Comparison of ENCODE assay signal across 15 mouse cellular contexts in genomic region chr7:118811407-118812106, GRCm38 (mm10). TPM values are rescaled to one million over a fixed set of nuclear protein-coding genes. Genes with fewer than 3 reads are reported as not detected.
DNase-seq lines count a peak whose midpoint lies in the region; ATAC-seq and TF ChIP-seq lines count a peak whose summit lies in the region.
"Had no signal": no experiment of that assay in that cellular context is flagged by ENCODE, and none has a peak within 500 bp of the region (broad histone marks: within the 10 kb centered on the region; RNA-seq: fewer than 3 reads in every experiment).

No protein-coding gene starts in this region.

- H3K4me1 ChIP-seq in liver, embryonic 16.5 days (ENCODE audit: control insufficient read depth, low read depth, low read length), result no peaks in the 10 kb centered on the region; the same call in none of the 2 replicates

- no peak overlapping the region for H3K27ac ChIP-seq in gastrocnemius, adult 2 months
- H3K27ac ChIP-seq in liver, embryonic 16.5 days (ENCODE audit: low read length), result peak overlapping the region; percentile 32
- H3K27ac ChIP-seq: hindbrain, embryonic 13.5 days; intestine, embryonic 15.5 days; layer of hippocampus, adult 2 months; midbrain, embryonic 15.5 days had no signal

- intact Hi-C loops in gastrocnemius, adult 2 months (cut with DNase I), result no loop called here
- intact Hi-C loops in heart, postnatal 25 days (cut with DNase I), result no loop called here

- TF ChIP-seq CTCF in gastrocnemius, adult 2 months (IDR thresholded peaks at IDR 0.05), result no peak

- peak; percentile 28 for DNase-seq in gastrocnemius, adult 2 months
- no peak for DNase-seq in gastrocnemius, adult 8-10 months (ENCODE audit: low spot score in 2 of 2)
- DNase-seq in kidney, adult 9 months, result peak; percentile 76
- DNase-seq in kidney, postnatal 25 days, result no peak
- peak; percentile 33 for DNase-seq in heart, postnatal 25 days (ENCODE audit: low spot score)
- no peak for DNase-seq in layer of hippocampus, postnatal 25 days (ENCODE audit: extremely low spot score in 1 of 2, low spot score in 1 of 2)
- DNase-seq: cerebellum, adult 8-10 months; right cerebral cortex, postnatal 25 days; thymus, postnatal 4 days had no signal

- no peak overlapping the region for H3K9ac ChIP-seq in liver, embryonic 16.5 days (ENCODE audit: low read depth, low read length)
- H3K9ac ChIP-seq: hindbrain, embryonic 13.5 days; intestine, embryonic 15.5 days; midbrain, embryonic 15.5 days had no signal

- 31% methylated on average over 12 of the region's 12 CpGs for WGBS in liver, embryonic 16.5 days (ENCODE audit: insufficient replicate concordance)

- no peaks in the 10 kb centered on the region for H3K36me3 ChIP-seq in liver, embryonic 16.5 days (ENCODE audit: control insufficient read depth, insufficient read depth)

- no peak overlapping the region for H3K4me3 ChIP-seq in gastrocnemius, adult 2 months
- no peak overlapping the region for H3K4me3 ChIP-seq in liver, embryonic 16.5 days (ENCODE audit: low read depth, low read length)
- H3K4me3 ChIP-seq: hindbrain, embryonic 13.5 days; intestine, embryonic 15.5 days; layer of hippocampus, adult 2 months; midbrain, embryonic 15.5 days had no signal

- H3K27me3 ChIP-seq in liver, embryonic 16.5 days (ENCODE audit: control insufficient read depth, insufficient read depth, low read depth, low read length), result no peaks in the 10 kb centered on the region
- H3K27me3 ChIP-seq: hindbrain, embryonic 13.5 days; intestine, embryonic 15.5 days; midbrain, embryonic 15.5 days had no signal

- peak; percentile 70 for ATAC-seq in liver, embryonic 16.5 days (ENCODE audit: low read depth)
- ATAC-seq in cerebellum, adult (ENCODE audit: insufficient number of reproducible peaks, low FRiP score, low TSS enrichment), result no peak
- ATAC-seq: intestine, embryonic 15.5 days; midbrain, embryonic 15.5 days had no signal

- no peaks in the 10 kb centered on the region for H3K9me3 ChIP-seq in liver, embryonic 16.5 days (replicated peaks; ENCODE audit: control insufficient read depth, low read length)
- H3K9me3 ChIP-seq: hindbrain, embryonic 13.5 days; intestine, embryonic 15.5 days; midbrain, embryonic 15.5 days had no signal

- no peak overlapping the region for H3K4me2 ChIP-seq in liver, embryonic 16.5 days (ENCODE audit: low read depth, low read length)
- H3K4me2 ChIP-seq: hindbrain, embryonic 13.5 days; intestine, embryonic 15.5 days; midbrain, embryonic 15.5 days had no signal

RNA-seq across cellular contexts. Expression of gene Iqck, which starts 44.0 kb away (rescaled TPM):
- total RNA-seq in gastrocnemius, adult 2 months (2021), result under 1 TPM; 0.22 to 0.23 TPM
- total RNA-seq in gastrocnemius, adult 8-10 months (2022), result under 1 TPM in 2 of 4 experiments, not detected in 2; 0.12 to 0.32 TPM
- total RNA-seq in heart, postnatal 25 days (2021), result under 1 TPM; 0.44 to 0.64 TPM
- polyA plus RNA-seq in liver, embryonic 16.5 days (2015; fragmentation: Nextera tagmentation; extraction: Ambion mirVana), result 0.26 and 0.27 TPM in 2 replicates
- 1 to 10 TPM; 4.0 to 4.5 TPM for total RNA-seq in layer of hippocampus, postnatal 25 days (2021)

RNA-seq across cellular contexts. Expression of gene Knop1, which starts 44.5 kb away (rescaled TPM):
- total RNA-seq in gastrocnemius, adult 2 months (2021), result 10 to 100 TPM; 24.5 to 27.3 TPM
- 10 to 100 TPM; 21.6 to 28.1 (median 26.1) TPM for total RNA-seq in gastrocnemius, adult 8-10 months (2022)
- total RNA-seq in heart, postnatal 25 days (2021), result 10 to 100 TPM; 14.6 to 15.3 TPM
- polyA plus RNA-seq in liver, embryonic 16.5 days (2015; fragmentation: Nextera tagmentation; extraction: Ambion mirVana), result 23.2 and 25.8 TPM in 2 replicates
- total RNA-seq in layer of hippocampus, postnatal 25 days (2021), result 10 to 100 TPM; 24.1 to 27.5 TPM

Comparison
In these comparisons a context has a peak if more than half of its experiments do, and no peak if none do; other contexts are left out.
1. DNase-seq: peak in gastrocnemius, adult 2 months (single experiment), kidney, adult 9 months (single experiment) and heart, postnatal 25 days (single experiment); none in gastrocnemius, adult 8-10 months (0 of 2), kidney, postnatal 25 days (0 of 2) and layer of hippocampus, postnatal 25 days (0 of 2).